Mouse (Mus musculus): ENCODE data around the gene Gpr157.

The Gpr157 gene

GRCm38 (mm10) chr4:150151045-150151444 lies 63.9 kb downstream of the Gpr157 start:
- no peak for DNase-seq (ENCODE audit: low read depth, low spot score)

GRCm38 (mm10) chr4:150152483-150152882 lies 65.3 kb downstream of the Gpr157 start:
- DNase-seq (ENCODE audit: low read depth, low spot score): no peak

- no peak for DNase-seq (ENCODE audit: low read depth, low spot score)
Observed at GRCm38 (mm10) chr4:150155301-150155700, 68.1 kb downstream of the Gpr157 start.

Data from mesoderm, embryonic 11.5 days (tissue).